Mouse (Mus musculus) ZHBTc4 (cell line): Measurements from ENCODE around the gene Prr27.
A peak's percentile ranks its signal among the peaks of the same experiment; 100 is the strongest.

ENCODE experiments used
- DNase-seq: peaks from one replicate; pipeline ENCODE4 v3.0.0-alpha.2; 2011; ENCODE audit warnings: low read depth, low spot score

The Prr27 gene

DNA sequence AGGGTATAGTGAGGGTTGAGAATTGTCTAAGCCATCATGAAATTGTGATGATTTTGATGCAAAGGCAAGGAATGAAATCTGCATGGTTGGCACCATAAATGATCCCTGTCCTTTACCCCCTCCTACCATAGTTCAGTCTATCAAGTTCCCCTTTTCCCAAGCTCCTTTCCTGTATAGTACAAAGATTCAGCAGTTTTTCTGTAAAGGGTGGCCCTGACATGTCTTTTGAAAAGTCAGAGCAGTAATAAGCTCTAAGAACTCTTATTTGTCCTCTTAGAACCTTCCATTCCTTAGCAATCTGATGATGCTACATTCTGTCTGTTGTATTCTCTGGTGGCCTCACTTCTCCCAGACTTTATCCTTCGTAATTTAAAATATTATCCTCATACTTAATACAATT, at the start of gene Prr27:
Gene Prr27 (plus strand): TSS at position 301 of the 400 bp plus-strand sequence.
- DNase-seq, result no peak

DNA sequence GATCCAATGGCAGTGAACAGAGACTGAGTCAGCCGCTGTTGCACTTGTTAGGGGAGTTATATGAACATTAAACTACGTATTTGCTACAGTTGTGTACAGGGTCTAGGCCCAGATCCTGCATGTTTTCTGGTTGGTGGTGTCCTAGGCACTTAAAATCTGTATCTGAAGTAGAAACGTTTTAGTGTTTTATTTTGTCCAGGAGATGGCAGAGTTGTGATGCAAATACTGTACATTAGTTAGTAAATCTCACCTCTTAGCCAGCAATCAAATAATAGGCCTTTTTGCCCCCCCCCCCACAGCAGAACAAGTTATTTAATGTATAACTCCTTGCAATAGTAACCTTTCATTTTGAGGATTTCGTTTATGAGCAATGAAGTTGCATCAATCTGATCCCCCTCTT, 42.8 kb upstream of the Prr27 start:
- DNase-seq, result peak; percentile 2

GRCm38 (mm10) chr5:87807782-87808181, 17.7 kb upstream of the Prr27 start, which contains the start of gene Csn1s2b:
Csn1s2b (plus strand) TSS chr5:87808082.
- no peak for DNase-seq

DNA sequence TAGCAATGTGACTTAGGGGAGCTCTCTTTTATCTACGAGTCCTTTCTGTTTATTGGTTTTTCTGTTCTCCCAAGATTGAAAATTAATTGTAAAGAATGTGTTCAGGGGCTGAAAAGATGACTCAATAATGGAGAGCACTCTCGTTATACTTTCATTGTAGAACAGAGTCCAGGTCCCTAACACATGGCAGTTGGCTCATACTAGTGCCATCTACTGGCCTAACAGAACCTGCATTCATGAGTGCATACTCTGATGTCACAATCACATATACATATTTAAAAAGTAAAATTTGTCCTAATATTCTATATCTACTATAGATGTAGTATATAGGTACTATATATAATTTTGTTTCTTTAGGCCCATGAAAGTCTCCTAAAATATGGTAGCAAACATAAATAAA, 16.2 kb upstream of the Prr27 start:
- no peak for DNase-seq

- DNase-seq, result no peak
Measured at GRCm38 (mm10) chr5:87855136-87855716, 29.7 kb downstream of the Prr27 start.

DNA sequence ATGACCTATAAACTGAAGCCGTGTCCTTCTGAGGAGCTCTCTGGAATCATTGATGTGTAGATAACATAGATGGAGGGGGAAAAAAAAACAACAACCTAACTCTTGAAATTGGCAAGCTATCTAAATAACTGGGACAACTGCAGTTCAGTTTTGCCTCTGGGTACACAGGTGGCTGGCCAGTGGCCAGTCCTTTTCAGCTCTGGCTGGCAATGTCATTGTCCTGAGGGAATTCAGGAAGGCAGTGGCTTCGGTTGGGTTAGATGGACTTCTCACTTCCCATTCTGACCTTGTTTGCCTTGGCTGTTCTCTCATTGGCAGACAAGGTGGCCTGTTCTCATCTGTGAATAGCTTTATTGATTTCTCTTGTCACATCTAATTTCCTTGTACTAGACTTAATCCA, 44.6 kb downstream of the Prr27 start:
- DNase-seq, result no peak

- peak; percentile 40 for DNase-seq
Measured at GRCm38 (mm10) chr5:87871423-87871822, 45.9 kb downstream of the Prr27 start.

GRCm38 (mm10) chr5:87884729-87885128, 59.2 kb downstream of the Prr27 start, which contains the start of gene Odam:
Odam (plus strand) TSS chr5:87885029.
- no peak for DNase-seq
